ENCODE assay signal across 8 mouse cellular contexts in the genomic region with DNA sequence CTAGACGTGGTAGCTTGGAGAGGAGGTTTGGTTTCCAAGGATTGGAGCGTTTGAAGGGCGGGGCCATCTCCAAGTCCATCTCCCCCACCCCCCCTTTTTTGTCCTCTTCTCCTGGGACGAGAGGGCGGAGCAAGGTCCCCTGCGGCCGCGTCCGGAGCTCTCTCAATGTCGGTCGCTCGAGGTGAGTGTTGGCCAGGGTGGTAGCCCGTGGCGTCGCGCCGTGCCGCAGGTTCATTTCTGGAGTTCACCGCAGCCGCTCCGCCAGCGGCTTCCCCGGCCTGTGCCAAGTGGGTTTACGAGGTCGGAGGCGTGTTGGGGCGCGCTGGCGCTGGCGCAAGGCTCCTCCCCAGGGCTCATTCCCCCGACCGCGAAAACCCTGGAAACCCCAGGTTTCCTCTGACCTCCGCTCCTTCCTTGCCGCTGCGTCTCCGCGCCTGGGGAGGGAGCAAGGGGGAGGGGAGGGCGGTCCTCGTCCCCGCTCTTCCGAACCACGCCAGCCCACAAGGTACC. TPM values are rescaled to one million over a fixed set of nuclear protein-coding genes. Genes with fewer than 3 reads are reported as not detected.
DNase-seq lines count a peak whose midpoint lies in the region; ATAC-seq and TF ChIP-seq lines count a peak whose summit lies in the region.

A gene (plus strand): TSS at position 128 of the 510 bp plus-strand sequence.

- ATAC-seq in heart, embryonic 12.5 days (ENCODE audit: insufficient number of reproducible peaks, low FRiP score): no peak
- peak; percentile 34 for ATAC-seq in kidney, postnatal 0 days (replicated peaks; ENCODE audit: low FRiP score, low read depth)
- ATAC-seq in lung, embryonic 14.5 days (ENCODE audit: insufficient read depth): peak; percentile 23
- no peak for ATAC-seq in stomach, embryonic 15.5 days (ENCODE audit: insufficient read depth, low FRiP score, low read depth)
- no peak for ATAC-seq in inflammation-experienced regulatory T-cells, adult 6 months

- DNase-seq in right cerebral cortex, postnatal 4 days: peak; percentile 43
- no peak for DNase-seq in right cerebral cortex, adult 2 months (ENCODE audit: low spot score in 2 of 2)
- peak; percentile 71 for DNase-seq in embryo, embryonic 11.5 days (ENCODE audit: low read depth, low spot score)
- DNase-seq in kidney, postnatal 0 days (ENCODE audit: low spot score): peak; percentile 77
- DNase-seq in lung, embryonic 14.5 days: peak; percentile 81

- peak within 1 kb of the TSS; percentile 86 for H3K4me3 ChIP-seq in heart, embryonic 12.5 days
- H3K4me3 ChIP-seq in kidney, postnatal 0 days (replicated peaks; ENCODE audit: low read depth, low read length): peak within 1 kb of the TSS; percentile 78
- peak within 1 kb of the TSS; percentile 67 for H3K4me3 ChIP-seq in lung, embryonic 14.5 days (ENCODE audit: low read depth, low read length)
- H3K4me3 ChIP-seq in stomach, embryonic 15.5 days (replicated peaks): peak within 1 kb of the TSS; percentile 75

- no peaks in the 10 kb centered on the region; the same call in 1 of the 2 replicates for H3K4me1 ChIP-seq in heart, embryonic 12.5 days (replicated peaks)
- H3K4me1 ChIP-seq in kidney, postnatal 0 days (replicated peaks; ENCODE audit: insufficient read depth, low read length): no peaks in the 10 kb centered on the region
- peaks cover 10% of the 10 kb centered on the region for H3K4me1 ChIP-seq in lung, embryonic 14.5 days (ENCODE audit: insufficient read depth)
- H3K4me1 ChIP-seq in stomach, embryonic 15.5 days: no peaks in the 10 kb centered on the region

- peak within 1 kb of the TSS; percentile 83 for H3K4me2 ChIP-seq in heart, embryonic 12.5 days
- peak within 1 kb of the TSS; percentile 96 for H3K4me2 ChIP-seq in kidney, postnatal 0 days (ENCODE audit: low read length)
- H3K4me2 ChIP-seq in lung, embryonic 14.5 days: peak within 1 kb of the TSS; percentile 91
- H3K4me2 ChIP-seq in stomach, embryonic 15.5 days: peak within 1 kb of the TSS; percentile 93

- H3K36me3 ChIP-seq in heart, embryonic 12.5 days: no peaks in the 10 kb centered on the region
- no peaks in the 10 kb centered on the region for H3K36me3 ChIP-seq in kidney, postnatal 0 days (ENCODE audit: insufficient read depth, low read length)
- H3K36me3 ChIP-seq in lung, embryonic 14.5 days (ENCODE audit: insufficient read depth): no peaks in the 10 kb centered on the region
- no peaks in the 10 kb centered on the region for H3K36me3 ChIP-seq in stomach, embryonic 15.5 days

- peak within 1 kb of the TSS; percentile 22; the same call in 1 of the 2 replicates for H3K27ac ChIP-seq in heart, embryonic 12.5 days (ENCODE audit: poor library complexity, severe bottlenecking)
- H3K27ac ChIP-seq in kidney, postnatal 0 days: peak within 1 kb of the TSS; percentile 37
- peak within 1 kb of the TSS; percentile 82; the same call in 1 of the 2 replicates for H3K27ac ChIP-seq in lung, embryonic 14.5 days (ENCODE audit: low read depth)
- H3K27ac ChIP-seq in stomach, embryonic 15.5 days: peak within 1 kb of the TSS; percentile 76

- no peak for TF ChIP-seq CTCF in kidney, postnatal 0 days (IDR thresholded peaks at IDR 0.05; ENCODE audit: low read depth)
- no peak for TF ChIP-seq CTCF in lung, embryonic 14.5 days (IDR thresholded peaks at IDR 0.05; ENCODE audit: low read depth)

- no peaks in the 10 kb centered on the region for H3K9me3 ChIP-seq in heart, embryonic 12.5 days (replicated peaks)
- no peaks in the 10 kb centered on the region for H3K9me3 ChIP-seq in kidney, postnatal 0 days (replicated peaks; ENCODE audit: low read length)
- H3K9me3 ChIP-seq in lung, embryonic 14.5 days (ENCODE audit: low read depth, low read length): no peaks in the 10 kb centered on the region
- no peaks in the 10 kb centered on the region for H3K9me3 ChIP-seq in stomach, embryonic 15.5 days

- WGBS in heart, embryonic 12.5 days: under 1% methylated on average over 39 of the region's 43 CpGs
- WGBS in kidney, postnatal 0 days: under 1% methylated on average over 43 of the region's 43 CpGs
- WGBS in lung, embryonic 14.5 days: under 1% methylated on average over 43 of the region's 43 CpGs
- WGBS in stomach, embryonic 15.5 days: under 1% methylated on average over 36 of the region's 43 CpGs

- peak within 1 kb of the TSS; percentile 91 for H3K9ac ChIP-seq in heart, embryonic 12.5 days
- H3K9ac ChIP-seq in kidney, postnatal 0 days (ENCODE audit: low read depth, low read length): peak within 1 kb of the TSS; percentile 62
- H3K9ac ChIP-seq in lung, embryonic 14.5 days: peak within 1 kb of the TSS; percentile 89
- H3K9ac ChIP-seq in stomach, embryonic 15.5 days: peak within 1 kb of the TSS; percentile 25; the same call in 1 of the 2 replicates

- H3K27me3 ChIP-seq in heart, embryonic 12.5 days (replicated peaks): no peaks in the 10 kb centered on the region
- H3K27me3 ChIP-seq in kidney, postnatal 0 days (ENCODE audit: insufficient read depth, low read length): no peaks in the 10 kb centered on the region
- no peaks in the 10 kb centered on the region for H3K27me3 ChIP-seq in lung, embryonic 14.5 days (ENCODE audit: insufficient read depth, low read length)
- no peaks in the 10 kb centered on the region for H3K27me3 ChIP-seq in stomach, embryonic 15.5 days (replicated peaks)

RNA-seq across cellular contexts. Expression of the gene that starts here (rescaled TPM):
- 3.1 and 3.6 TPM in 2 replicates for polyA plus RNA-seq in heart, embryonic 12.5 days (2016; fragmentation: Nextera tagmentation; extraction: Ambion mirVana)
- 2.6 and 2.9 TPM in 2 replicates for polyA plus RNA-seq in kidney, postnatal 0 days (2015; fragmentation: Nextera tagmentation; extraction: Ambion mirVana)
- polyA plus RNA-seq in lung, embryonic 14.5 days (2014; fragmentation: Nextera tagmentation; extraction: Ambion mirVana): 3.7 and 3.8 TPM in 2 replicates
- polyA plus RNA-seq in stomach, embryonic 15.5 days (2015; fragmentation: Nextera tagmentation; extraction: Ambion mirVana): 3.1 and 4.2 TPM in 2 replicates
- under 1 TPM in 1 of 3 experiments, not detected in 2; 0.07 TPM for polyA plus RNA-seq in inflammation-experienced regulatory T-cells, adult 6 months (2017; shearing (Covaris generic))

Comparison
In these comparisons a context has a peak if more than half of its experiments do, and no peak if none do; other contexts are left out.
1. DNase-seq: peak in right cerebral cortex, postnatal 4 days (single experiment), embryo, embryonic 11.5 days (single experiment), kidney, postnatal 0 days (single experiment) and lung, embryonic 14.5 days (single experiment); none in right cerebral cortex, adult 2 months (0 of 2).
2. ATAC-seq: peak in kidney, postnatal 0 days (single experiment) and lung, embryonic 14.5 days (single experiment); none in heart, embryonic 12.5 days (single experiment), stomach, embryonic 15.5 days (single experiment) and inflammation-experienced regulatory T-cells, adult 6 months (single experiment).
3. H3K27ac ChIP-seq: peak in every context shown above with its lines; median percentile 82 in lung, embryonic 14.5 days; 76 in stomach, embryonic 15.5 days; 37 in kidney, postnatal 0 days; 22 in heart, embryonic 12.5 days.
4. H3K9ac ChIP-seq: peak in every context shown above with its lines; median percentile 91 in heart, embryonic 12.5 days; 89 in lung, embryonic 14.5 days; 62 in kidney, postnatal 0 days; 25 in stomach, embryonic 15.5 days.
5. Peak in every context shown above with its lines, with median percentiles within 50 percentile points of each other: H3K4me2 ChIP-seq and H3K4me3 ChIP-seq.